Mouse (Mus musculus) liver, adult 2 months (tissue): ENCODE measurements around the gene Zcchc14. TPM values are rescaled to one million over a fixed set of nuclear protein-coding genes. Genes with fewer than 3 reads are reported as not detected.

Source experiments
- DNase-seq: peaks from one replicate; pipeline ENCODE4 v3.0.0-alpha.2; 2011; ENCODE audit warnings: low read depth, low spot score; ENCODE audit errors: extremely low read depth
- H3K27ac ChIP-seq: fragments of 200-500 bp; replicated peaks from 2 replicates; pipeline ENCODE4 v1.5.1; 2012; ENCODE audit warnings: low read depth, mild to moderate bottlenecking, control low read depth, inconsistent platforms, low read length; ENCODE audit not compliant: insufficient read depth
- H3K27me3 ChIP-seq: fragments of 200-500 bp; 2 replicates; pipeline ENCODE4 v1.6.1; 2012; ENCODE audit warnings: mild to moderate bottlenecking, moderate library complexity, low read length, inconsistent platforms; ENCODE audit not compliant: control insufficient read depth, insufficient read depth
- H3K36me3 ChIP-seq: fragments of 200-500 bp; 2 replicates; pipeline ENCODE4 v1.6.1; 2012; ENCODE audit warnings: low read length, inconsistent platforms; ENCODE audit not compliant: control insufficient read depth, insufficient read depth
- H3K4me1 ChIP-seq: fragments of 200-500 bp; 2 replicates; pipeline ENCODE4 v1.6.1; 2011; ENCODE audit warnings: low read length; ENCODE audit not compliant: control insufficient read depth, insufficient read depth
- H3K4me3 ChIP-seq: fragments of 200-500 bp; 2 replicates; pipeline ENCODE4 v1.5.1; 2011; ENCODE audit warnings: low read depth, mild to moderate bottlenecking, control low read depth, low read length, moderate library complexity; ENCODE audit not compliant: insufficient read depth
- H3K79me2 ChIP-seq: fragments of 200-500 bp; 2 replicates; pipeline ENCODE4 v1.6.1; 2012; ENCODE audit warnings: inconsistent platforms, mild to moderate bottlenecking, low read length, moderate library complexity; ENCODE audit not compliant: control insufficient read depth, insufficient read depth
- H3K9ac ChIP-seq: fragments of 200-500 bp; 2 replicates; pipeline ENCODE4 v1.6.1; 2012; ENCODE audit warnings: low read depth, mild to moderate bottlenecking, control low read depth, inconsistent platforms, low read length
- CTCF ChIP-seq: fragments of 200-500 bp; IDR thresholded peaks from 2 replicates; pipeline ENCODE4 v1.5.1; 2011; ENCODE audit warnings: low read depth, low read length, control low read depth
- POLR2A ChIP-seq: fragments of 200-500 bp; IDR thresholded peaks from 2 replicates; pipeline ENCODE4 v1.6.1; 2011; ENCODE audit warnings: low read length, control low read depth; ENCODE audit not compliant: insufficient read depth; ENCODE audit errors: extremely low read depth
- WGBS: fragments of 180-500 bp; shearing (Covaris S2); methylation state at CpG from one replicate; pipeline ENCODE4 v1.1.7; 2018; 5-methylcytosine and 5-hydroxymethylcytosine counted together
- polyA plus RNA-seq: library from polyadenylated mRNA; depleted of rRNA; stranded (reverse); fragments of >200 nt; gene quantifications from 2 replicates; pipeline ENCODE4 v1.2.3, GENCODE M21; 2012
- total RNA-seq: library from RNA; depleted of rRNA; stranded (reverse); fragments of >200 nt; gene quantifications from 2 replicates; pipeline ENCODE4 v1.2.3, GENCODE M21; 2014

Gene Zcchc14
- total and polyA plus RNA-seq, 2 experiments, result 9.2 to 15.6 TPM

- Histone ChIP-seq H3K27ac (0 out of 2 replicates have a peak overlapping the region, but pooled peaks have one; percentile 28), H3K36me3 (peaks cover 28% of the 10 kb centered on the region), H3K9ac (no peak overlapping the region), H3K79me2 (peaks cover 43% of the 10 kb centered on the region), H3K27me3 (no peaks in the 10 kb centered on the region), H3K4me1 (peaks cover 14% of the 10 kb centered on the region), H3K4me3 (no peak overlapping the region)
- 76% methylated on average over 9 of the region's 9 CpGs for WGBS
- DNase-seq, result no peak
- TF ChIP-seq POLR2A (no peak), CTCF (no peak)
These were observed 58.7 kb downstream of the Zcchc14 start for GRCm38 (mm10) chr8:121593983-121594382.

GRCm38 (mm10) chr8:121593293-121593692 lies 59.4 kb downstream of the Zcchc14 start:
- Histone ChIP-seq H3K27ac (no peak overlapping the region), H3K4me1 (peaks cover 14% of the 10 kb centered on the region), H3K36me3 (peaks cover 28% of the 10 kb centered on the region), H3K27me3 (no peaks in the 10 kb centered on the region), H3K4me3 (no peak overlapping the region), H3K9ac (no peak overlapping the region), H3K79me2 (peaks cover 43% of the 10 kb centered on the region)
- 94% methylated on average over 5 of the region's 5 CpGs for WGBS
- DNase-seq, result no peak
- TF ChIP-seq CTCF, result no peak
- no peak for TF ChIP-seq POLR2A

GRCm38 (mm10) chr8:121591178-121592066 lies 61.3 kb downstream of the Zcchc14 start:
- TF ChIP-seq CTCF, result peak; percentile 52
- TF ChIP-seq POLR2A, result no peak
- Histone ChIP-seq H3K27ac (peak overlapping the region; percentile 73), H3K9ac (peak overlapping the region; percentile 96), H3K36me3 (peaks cover 16% of the 10 kb centered on the region), H3K27me3 (no peaks in the 10 kb centered on the region), H3K4me1 (peaks cover 14% of the 10 kb centered on the region), H3K4me3 (peak overlapping the region; percentile 88), H3K79me2 (peaks cover 43% of the 10 kb centered on the region)
- WGBS, result 5% methylated on average over 20 of the region's 20 CpGs
- DNase-seq, result peak; percentile 64

GRCm38 (mm10) chr8:121590203-121591177 lies 62.2 kb downstream of the Zcchc14 start, which contains the start of gene Map1lc3b:
Gene Map1lc3b, plus strand, starts transcription at chr8:121590361.
- peak within 1 kb of the TSS; percentile 96 for H3K9ac ChIP-seq
- peaks cover 12% of the 10 kb centered on the region for H3K36me3 ChIP-seq
- H3K79me2 ChIP-seq, result peaks cover 43% of the 10 kb centered on the region
- peak within 1 kb of the TSS; percentile 73 for H3K27ac ChIP-seq
- WGBS, result under 1% methylated on average over 94 of the region's 94 CpGs
- no peaks in the 10 kb centered on the region for H3K27me3 ChIP-seq
- H3K4me3 ChIP-seq, result peak within 1 kb of the TSS; percentile 88
- peaks cover 14% of the 10 kb centered on the region for H3K4me1 ChIP-seq
- TF ChIP-seq POLR2A (peak; percentile 90), CTCF (no peak)
- peak; percentile 68 for DNase-seq

GRCm38 (mm10) chr8:121589205-121589726 lies 63.4 kb downstream of the Zcchc14 start:
- no peak for TF ChIP-seq CTCF
- no peak for TF ChIP-seq POLR2A
- Histone ChIP-seq H3K36me3 (peaks cover 4% of the 10 kb centered on the region), H3K27ac (no peak overlapping the region), H3K4me1 (peaks cover 18% of the 10 kb centered on the region), H3K4me3 (no peak overlapping the region), H3K79me2 (peaks cover 39% of the 10 kb centered on the region), H3K27me3 (no peaks in the 10 kb centered on the region), H3K9ac (no peak overlapping the region)
- 85% methylated on average over 2 of the region's 2 CpGs for WGBS
- no peak for DNase-seq
